Mouse (Mus musculus) heart, postnatal 10 days (tissue): ENCODE data around the gene Dbndd2. TPM values are rescaled to one million over a fixed set of nuclear protein-coding genes. Genes with fewer than 3 reads are reported as not detected.

ENCODE experiments used
- DNase-seq, 2 experiments: peaks; one replicate each; pipeline ENCODE4 v3.0.0; 2021
- intact Hi-C: fragments of 180-260 bp; cut with DNase I; formaldehyde crosslinking; loops from one replicate; pipeline ENCODE4 v1.15.1; 2025
- total RNA-seq, 2 experiments: library from RNA; stranded (reverse); gene quantifications; 2 replicates each; pipeline ENCODE4 v1.2.3; 2021

Gene Dbndd2
- total RNA-seq, 2 experiments from 2014 or later = 17.1 to 18.9 TPM

GRCm38 (mm10) chr2:164496847-164497690, 11.2 kb downstream of the Dbndd2 start, which contains the start of gene Pigt:
Gene Pigt (plus strand): TSS chr2:164497520.
- intact Hi-C loops = loop anchor here (5.0 kb wide), 1 partner anchor 35 kb away; the partner anchor contains the start of gene Gm20458
- peak; percentile 92 to 93 for DNase-seq

- no peak for DNase-seq
- intact Hi-C loops = loop anchor here (5.0 kb wide), 1 partner anchor 35 kb away; the partner anchor contains the start of gene Gm20458
Observed at GRCm38 (mm10) chr2:164497691-164498268, 11.9 kb downstream of the Dbndd2 start.

GRCm38 (mm10) chr2:164499317-164499716, 13.4 kb downstream of the Dbndd2 start:
- intact Hi-C loops = loop anchor here (5.0 kb wide), 1 partner anchor 37 kb away; the partner anchor contains the start of gene Gm20458
- no peak for DNase-seq

- intact Hi-C loops = no loop called here
- no peak for DNase-seq
Observed at GRCm38 (mm10) chr2:164500511-164500910, 14.6 kb downstream of the Dbndd2 start.

GRCm38 (mm10) chr2:164504919-164505318, 19.0 kb downstream of the Dbndd2 start:
- intact Hi-C loops = no loop called here
- no peak for DNase-seq

GRCm38 (mm10) chr2:164505619-164506347, 19.9 kb downstream of the Dbndd2 start:
- no peak for DNase-seq
- intact Hi-C loops = no loop called here

- intact Hi-C loops = no loop called here
- no peak for DNase-seq
Observed at GRCm38 (mm10) chr2:164507811-164508210, 21.9 kb downstream of the Dbndd2 start.

- intact Hi-C loops = no loop called here
- DNase-seq = no peak
Observed at GRCm38 (mm10) chr2:164510621-164511190, 24.8 kb downstream of the Dbndd2 start.

- intact Hi-C loops = no loop called here
- DNase-seq = no peak
Observed at GRCm38 (mm10) chr2:164512121-164512909, 26.4 kb downstream of the Dbndd2 start.

- DNase-seq = peak; percentile 57 to 64
- intact Hi-C loops = no loop called here
Observed at GRCm38 (mm10) chr2:164513389-164513788, 27.5 kb downstream of the Dbndd2 start.

GRCm38 (mm10) chr2:164514916-164515315, 29.0 kb downstream of the Dbndd2 start:
- intact Hi-C loops = no loop called here
- DNase-seq = no peak

- no peak for DNase-seq
- intact Hi-C loops = no loop called here
Observed at GRCm38 (mm10) chr2:164515897-164516296, 30.0 kb downstream of the Dbndd2 start.

GRCm38 (mm10) chr2:164516592-164516991, 30.7 kb downstream of the Dbndd2 start:
- DNase-seq = no peak
- intact Hi-C loops = no loop called here

GRCm38 (mm10) chr2:164517485-164518221, 31.7 kb downstream of the Dbndd2 start:
- peak; percentile 64 to 70 for DNase-seq
- intact Hi-C loops = loop anchor here (2.0 kb wide), 1 partner anchor 47 kb away; no protein-coding TSS in a partner anchor

GRCm38 (mm10) chr2:164518266-164519170, 32.6 kb downstream of the Dbndd2 start:
- no peak for DNase-seq
- intact Hi-C loops = loop anchor here (2.0 kb wide), 1 partner anchor 48 kb away; no protein-coding TSS in a partner anchor

GRCm38 (mm10) chr2:164519171-164519526, 33.2 kb downstream of the Dbndd2 start:
- DNase-seq = no peak
- intact Hi-C loops = loop anchor here (2.0 kb wide), 1 partner anchor 48 kb away; no protein-coding TSS in a partner anchor

GRCm38 (mm10) chr2:164520782-164521181, 34.9 kb downstream of the Dbndd2 start:
- DNase-seq = peak; percentile 73 to 76

GRCm38 (mm10) chr2:164521841-164522240, 35.9 kb downstream of the Dbndd2 start:
- intact Hi-C loops = loop anchor here (1.0 to 10.0 kb wide), 3 partner anchors 59 to 417 kb away; no protein-coding TSS in a partner anchor
- DNase-seq = no peak

More at GRCm38 (mm10) chr2:164520782-164521181, 34.9 kb downstream of the Dbndd2 start:
- intact Hi-C loops = loop anchor here (1.0 to 10.0 kb wide), 3 partner anchors 58 to 416 kb away; no protein-coding TSS in a partner anchor
